ENCODE assay signal across 11 mouse cellular contexts in the genomic region with DNA sequence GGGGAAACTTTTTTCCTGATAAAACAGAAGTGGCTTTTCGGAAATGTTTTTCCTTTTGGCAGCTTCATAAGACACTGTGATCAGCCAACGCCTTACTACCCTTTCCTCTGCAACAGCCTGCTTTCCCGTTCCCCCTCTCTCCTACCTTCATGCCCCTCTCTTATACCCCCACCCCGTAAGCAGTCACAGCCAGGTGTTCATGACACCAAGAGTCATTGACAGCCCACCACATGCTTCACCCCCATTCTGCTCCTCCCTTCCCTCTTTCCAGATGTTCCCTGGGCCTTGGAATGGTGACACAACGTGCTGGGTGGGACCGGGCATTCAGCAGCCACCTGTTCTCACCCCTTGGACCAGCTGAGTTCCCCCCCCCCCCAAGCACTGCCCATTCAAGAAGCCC. TPM values are rescaled to one million over a fixed set of nuclear protein-coding genes. Genes with fewer than 3 reads are reported as not detected.
A peak's percentile ranks its signal among the peaks of the same experiment; 100 is the strongest.
DNase-seq lines count a peak whose midpoint lies in the region; ATAC-seq lines count a peak whose summit lies in the region.
"Had no signal": no experiment of that assay in that cellular context is flagged by ENCODE, and none has a peak within 500 bp of the region (broad histone marks: within the 10 kb centered on the region; RNA-seq: fewer than 3 reads in every experiment).

No protein-coding gene starts in this region.

- peaks cover 7% of the 10 kb centered on the region; the same call in 1 of the 2 replicates for H3K27me3 ChIP-seq in midbrain, embryonic 11.5 days (ENCODE audit: control insufficient read depth, insufficient read depth, low read length)
- peaks cover 42% of the 10 kb centered on the region for H3K27me3 ChIP-seq in midbrain, embryonic 13.5 days

- peak; percentile 17 for DNase-seq in midbrain, embryonic 11.5 days (ENCODE audit: low spot score, missing footprints)
- DNase-seq in thymus, postnatal 14 days = peak; percentile 51
- DNase-seq in thymus, postnatal 4 days = peak; percentile 35
- no peak for DNase-seq in MN1 (ENCODE audit: low spot score)
- no peak for DNase-seq in adrenal gland, adult 18-20 months (ENCODE audit: low spot score in 2 of 2)

- no peak overlapping the region for H3K9ac ChIP-seq in midbrain, embryonic 11.5 days (ENCODE audit: low read length)
- H3K9ac ChIP-seq in midbrain, embryonic 13.5 days (replicated peaks) = no peak overlapping the region
- H3K9ac ChIP-seq: embryonic facial prominence, embryonic 12.5 days; embryonic facial prominence, embryonic 15.5 days; forebrain, postnatal 0 days had no signal

- 74% methylated on average over 6 of the region's 6 CpGs for WGBS in midbrain, embryonic 11.5 days
- WGBS in midbrain, embryonic 13.5 days = 69% methylated on average over 6 of the region's 6 CpGs

- no peak overlapping the region for H3K27ac ChIP-seq in midbrain, embryonic 11.5 days (ENCODE audit: low read depth, low read length)
- no peak overlapping the region for H3K27ac ChIP-seq in midbrain, embryonic 13.5 days
- H3K27ac ChIP-seq: embryonic facial prominence, embryonic 12.5 days; embryonic facial prominence, embryonic 15.5 days; gastrocnemius, adult 2 months; hindbrain, embryonic 13.5 days had no signal

- no peaks in the 10 kb centered on the region for H3K36me3 ChIP-seq in midbrain, embryonic 11.5 days (ENCODE audit: control insufficient read depth, insufficient read depth, low read length)
- no peaks in the 10 kb centered on the region for H3K36me3 ChIP-seq in midbrain, embryonic 13.5 days
- H3K36me3 ChIP-seq: embryonic facial prominence, embryonic 12.5 days; embryonic facial prominence, embryonic 15.5 days; hindbrain, embryonic 13.5 days had no signal

- H3K4me3 ChIP-seq in midbrain, embryonic 11.5 days (ENCODE audit: low read depth, low read length) = no peak overlapping the region
- no peak overlapping the region for H3K4me3 ChIP-seq in midbrain, embryonic 13.5 days (replicated peaks)

- no peaks in the 10 kb centered on the region for H3K9me3 ChIP-seq in midbrain, embryonic 11.5 days (ENCODE audit: control insufficient read depth, low read length)
- H3K9me3 ChIP-seq in midbrain, embryonic 13.5 days = no peaks in the 10 kb centered on the region
- H3K9me3 ChIP-seq: embryonic facial prominence, embryonic 12.5 days; embryonic facial prominence, embryonic 15.5 days; hindbrain, embryonic 13.5 days had no signal

- peaks cover 7% of the 10 kb centered on the region for H3K4me1 ChIP-seq in midbrain, embryonic 11.5 days (ENCODE audit: control insufficient read depth, insufficient read depth, low read length)
- peaks cover 19% of the 10 kb centered on the region for H3K4me1 ChIP-seq in midbrain, embryonic 13.5 days (replicated peaks)

- no peak for ATAC-seq in midbrain, embryonic 11.5 days (ENCODE audit: low FRiP score)
- no peak for ATAC-seq in midbrain, embryonic 13.5 days

- H3K4me2 ChIP-seq in midbrain, embryonic 11.5 days = no peak overlapping the region
- no peak overlapping the region for H3K4me2 ChIP-seq in midbrain, embryonic 13.5 days (replicated peaks)

RNA-seq across cellular contexts. Expression of a gene that starts 56.5 kb away (rescaled TPM):
- polyA plus RNA-seq in midbrain, embryonic 11.5 days (2014; fragmentation: Nextera tagmentation; extraction: Ambion mirVana) = 117 and 130 TPM in 2 replicates
- polyA plus RNA-seq in midbrain, embryonic 13.5 days (2015; fragmentation: Nextera tagmentation; extraction: Ambion mirVana) = 126 TPM in 2 replicates
- 10 to 100 TPM; 92.3 to 95.1 TPM for total RNA-seq in adrenal gland, adult 18-20 months (2021)

Comparison
In these comparisons a context has a peak if more than half of its experiments do, and no peak if none do; other contexts are left out.
1. DNase-seq: peak in midbrain, embryonic 11.5 days (single experiment), thymus, postnatal 14 days (single experiment) and thymus, postnatal 4 days (single experiment); none in MN1 (single experiment) and adrenal gland, adult 18-20 months (0 of 2).